Mouse (Mus musculus): ENCODE measurements at regions not wholly inside any gene's neighbourhood (a gene's known extent, or its start where the extent isn't known, plus 50 kb on each side); places are given as distances from the start of the nearest gene placed in this dataset.
"Not testable (repeated sequence)": the region's sequence is repeated elsewhere in the genome, so short reads cannot be mapped to it uniquely, and the experiment has no call there.

- no peak for DNase-seq (ENCODE audit: low spot score)
These were observed 57.8 kb upstream of the Cry1 start for GRCm38 (mm10) chr10:85242701-85243100.

- DNase-seq (ENCODE audit: low spot score): no peak
These were observed 58.7 kb upstream of the Cry1 start for GRCm38 (mm10) chr10:85243556-85243955.

- DNase-seq (ENCODE audit: low spot score): no peak
These were observed 80.9 kb upstream of the Cry1 start for GRCm38 (mm10) chr10:85265746-85266145.

- DNase-seq (ENCODE audit: low spot score): no peak
These were observed 81.3 kb upstream of the Cry1 start for GRCm38 (mm10) chr10:85266148-85266547.

GRCm38 (mm10) chr10:85266796-85267195 lies 81.9 kb upstream of the Cry1 start:
- DNase-seq (ENCODE audit: low spot score): no peak

- no peak for DNase-seq (ENCODE audit: low spot score)
These were observed 85.3 kb upstream of the Cry1 start for GRCm38 (mm10) chr10:85270209-85270608.

- DNase-seq (ENCODE audit: low spot score): no peak
These were observed 91.9 kb upstream of the Cry1 start for GRCm38 (mm10) chr10:85276793-85277192.

GRCm38 (mm10) chr10:85291733-85292476 lies 94.7 kb upstream of the Btbd11 start:
- no peak for DNase-seq (ENCODE audit: low spot score)

- no peak for DNase-seq (ENCODE audit: low spot score)
These were observed 94.1 kb upstream of the Btbd11 start for GRCm38 (mm10) chr10:85292477-85292855.

GRCm38 (mm10) chr10:85293071-85293783 lies 93.4 kb upstream of the Btbd11 start:
- no peak for DNase-seq (ENCODE audit: low spot score)

- no peak for DNase-seq (ENCODE audit: low spot score)
These were observed 91.3 kb upstream of the Btbd11 start for GRCm38 (mm10) chr10:85295133-85295887.

GRCm38 (mm10) chr10:85311781-85312180 lies 74.8 kb upstream of the Btbd11 start:
- DNase-seq (ENCODE audit: low spot score): no peak

GRCm38 (mm10) chr10:85313331-85313730 lies 73.3 kb upstream of the Btbd11 start:
- DNase-seq (ENCODE audit: low spot score): not testable (repeated sequence)

- DNase-seq (ENCODE audit: low spot score): no peak
These were observed 65.6 kb upstream of the Btbd11 start for GRCm38 (mm10) chr10:85320971-85321370.

- no peak for DNase-seq (ENCODE audit: low spot score)
These were observed 64.3 kb upstream of the Btbd11 start for GRCm38 (mm10) chr10:85322280-85322679.

- DNase-seq (ENCODE audit: low spot score): no peak
These were observed 57.2 kb upstream of the Btbd11 start for GRCm38 (mm10) chr10:85329382-85329781.

- DNase-seq (ENCODE audit: low spot score): peak; percentile 11
These were observed 55.5 kb upstream of the Btbd11 start for GRCm38 (mm10) chr10:85330938-85331691.

Measured in ovary, postnatal 14 days (tissue).